Mouse (Mus musculus) hematopoietic multipotent progenitor cell, adult 10-12 weeks (in vitro differentiated cells): ENCODE measurements around the gene Vash1. TPM values are rescaled to one million over a fixed set of nuclear protein-coding genes. Genes with fewer than 3 reads are reported as not detected.

Experiments
- polyA plus RNA-seq: library from polyadenylated mRNA; stranded (reverse); fragments of >175 nt; gene quantifications from 2 replicates; pipeline ENCODE4 v1.2.3, GENCODE M21; 2012; ENCODE audit warnings: low replicate concordance

Gene Vash1
- 0.56 and 0.65 TPM in 2 replicates for polyA plus RNA-seq

GRCm38 (mm10) chr12:86678591-86679545 lies at the start of gene Vash1:
Vash1 (plus strand) TSS chr12:86678700.

GRCm38 (mm10) chr12:86726120-86726640 lies 47.7 kb downstream of the Vash1 start, which contains the start of gene Angel1:
Angel1 (minus strand) TSS chr12:86726460.

GRCm38 (mm10) chr12:86734319-86734810 lies 55.9 kb downstream of the Vash1 start, which contains the start of gene Lrrc74a:
Lrrc74a (plus strand) TSS chr12:86734369.

Other genes starting within 250 kb of the Vash1 start
- gene Angel1, start 47.8 kb downstream of the Vash1 start, polyA plus RNA-seq, result 1.8 and 5.5 TPM in 2 replicates
- not detected in 2 replicates for gene Lrrc74a, start 55.7 kb downstream of the Vash1 start, polyA plus RNA-seq
- 83.0 and 208 TPM in 2 replicates for gene Irf2bpl, start 206.1 kb downstream of the Vash1 start, polyA plus RNA-seq